Mouse (Mus musculus) frontal cortex, postnatal 36 days (tissue): ENCODE measurements at regions not wholly inside any gene's neighbourhood (a gene's known extent, or its start where the extent isn't known, plus 50 kb on each side); places are given as distances from the start of the nearest gene placed in this dataset.
"Not testable (repeated sequence)": the region's sequence is repeated elsewhere in the genome, so short reads cannot be mapped to it uniquely, and the experiment has no call there.

Experiments used
- DNase-seq, 2 experiments: peaks; one replicate each; pipeline ENCODE4 v3.0.0; 2022; ENCODE audit warnings: low spot score in 2 of 2

DNA sequence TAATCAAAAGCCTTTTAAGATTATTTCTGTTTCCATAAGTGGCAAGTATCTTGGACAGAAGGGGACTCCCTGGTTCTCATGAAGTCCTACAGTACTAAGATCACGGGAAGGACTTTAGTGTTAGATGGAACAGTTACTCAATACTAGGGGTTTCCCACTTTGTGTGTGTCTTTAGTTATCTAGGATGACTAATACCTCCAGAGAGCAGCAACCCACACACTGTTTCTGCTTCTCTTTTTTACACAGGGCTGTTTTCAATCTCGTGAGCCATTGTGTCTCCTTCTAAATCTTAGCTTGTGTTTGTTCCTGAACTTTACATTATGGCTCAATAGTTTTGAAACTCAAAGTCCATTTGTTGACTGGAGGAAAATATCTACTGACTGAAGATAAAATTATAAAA lies 496.5 kb upstream of the Impg1 start:
- no peak for DNase-seq

- peak; percentile 10 to 38 for DNase-seq
These were observed 477.7 kb upstream of the Impg1 start for GRCm38 (mm10) chr9:80942991-80943390.

DNA sequence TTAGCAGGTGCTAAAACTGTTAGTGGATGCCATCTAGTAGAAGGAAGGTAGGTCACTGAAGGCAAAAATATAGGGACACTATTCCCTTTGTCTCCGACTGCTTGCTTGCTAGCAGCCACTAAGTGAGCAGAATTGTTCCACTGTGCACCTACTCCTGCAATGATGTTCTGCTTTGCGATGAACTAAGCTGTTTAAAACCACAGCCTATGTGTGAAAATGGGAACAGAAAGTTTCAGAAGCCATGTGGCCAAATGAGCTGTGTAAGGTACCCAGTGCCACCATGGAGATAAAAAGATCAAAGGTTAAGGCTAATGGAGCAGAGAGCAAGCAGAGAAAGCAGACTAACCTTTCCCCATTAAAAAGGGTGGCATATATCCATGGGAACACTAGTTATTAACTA lies 476.1 kb upstream of the Impg1 start:
- no peak for DNase-seq

GRCm38 (mm10) chr9:80938238-80938637 lies 473.0 kb upstream of the Impg1 start:
- DNase-seq = no peak

DNA sequence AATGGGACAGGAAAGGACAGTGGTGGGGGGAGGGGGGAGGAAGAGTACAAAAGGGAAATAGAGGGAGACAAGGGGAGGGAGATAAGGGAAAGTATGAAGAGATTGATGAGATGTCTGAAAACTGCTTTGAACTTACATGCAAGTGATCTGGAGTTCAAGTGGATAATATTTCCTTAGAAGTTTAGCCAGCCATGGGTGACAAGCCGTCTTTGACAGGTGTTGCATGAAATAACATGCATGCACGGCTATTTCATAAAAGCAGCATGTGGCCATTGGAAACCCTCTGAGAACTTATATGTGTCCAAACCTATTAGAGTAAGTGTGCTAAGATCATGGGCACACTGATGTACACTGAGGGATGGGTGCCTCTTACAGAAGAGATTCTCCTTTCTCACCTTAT lies 465.3 kb upstream of the Impg1 start:
- DNase-seq = no peak

DNA sequence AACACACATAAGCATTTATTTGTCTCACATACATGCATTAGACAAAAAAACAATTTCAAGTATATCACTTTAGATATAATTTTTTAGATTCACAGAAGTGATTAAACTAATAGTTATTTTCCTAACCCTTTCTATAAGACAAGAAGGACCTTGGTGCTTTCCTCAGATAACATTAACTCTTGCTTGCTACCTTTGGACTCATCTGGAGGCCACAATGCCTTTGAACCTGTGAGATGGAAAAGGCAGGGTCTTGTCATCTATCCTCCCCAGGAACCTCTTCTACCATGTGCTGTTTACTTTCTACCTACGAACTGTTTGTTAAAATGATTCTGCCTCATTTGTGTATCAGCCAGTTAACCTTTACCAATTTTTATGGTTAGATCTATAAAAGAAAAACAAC lies 455.0 kb upstream of the Impg1 start:
- DNase-seq = no peak

- no peak for DNase-seq
These were observed 448.6 kb upstream of the Impg1 start for GRCm38 (mm10) chr9:80913867-80914266.

DNA sequence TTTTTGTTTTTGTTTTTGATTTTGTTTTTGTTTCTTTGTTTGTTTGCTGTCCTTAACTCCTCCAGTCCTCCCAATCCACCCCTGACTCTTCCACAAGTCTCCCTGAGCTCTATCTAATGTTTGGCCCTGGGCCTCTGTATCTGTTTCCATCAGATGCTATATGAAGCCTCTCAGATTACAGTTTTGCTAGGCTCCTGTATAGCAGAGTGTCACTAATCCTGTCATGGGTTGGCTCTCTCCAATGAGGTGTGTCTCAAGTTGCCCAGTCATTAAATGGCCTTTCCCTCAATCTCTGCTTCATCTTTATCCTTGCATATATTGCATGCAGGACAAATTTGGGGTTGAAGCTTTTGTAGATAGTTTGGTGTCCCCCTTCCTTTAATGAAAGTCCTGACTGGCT lies 446.9 kb upstream of the Impg1 start:
- DNase-seq = no peak

DNA sequence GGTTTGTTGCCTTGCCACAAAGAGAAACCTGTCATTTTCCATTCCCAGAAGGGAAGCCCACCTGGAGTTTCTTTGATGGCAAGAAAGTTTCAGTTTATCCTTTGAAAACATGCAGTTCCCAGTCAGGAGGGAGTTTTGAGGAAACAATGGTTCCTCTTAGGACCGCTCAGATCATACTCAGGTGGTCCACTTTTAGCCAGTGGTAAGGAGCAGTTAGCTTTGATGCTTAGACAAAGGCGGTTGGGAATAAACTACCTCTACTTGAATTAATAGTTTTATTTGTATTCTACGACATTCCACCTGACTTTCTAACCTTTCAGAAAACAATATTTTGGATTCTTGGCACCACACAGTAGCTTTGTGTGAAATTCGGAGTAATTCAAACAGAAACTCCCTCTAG lies 401.5 kb upstream of the Impg1 start:
- DNase-seq = no peak

- no peak for DNase-seq
These were observed 393.7 kb upstream of the Impg1 start for GRCm38 (mm10) chr9:80858998-80859397.

DNA sequence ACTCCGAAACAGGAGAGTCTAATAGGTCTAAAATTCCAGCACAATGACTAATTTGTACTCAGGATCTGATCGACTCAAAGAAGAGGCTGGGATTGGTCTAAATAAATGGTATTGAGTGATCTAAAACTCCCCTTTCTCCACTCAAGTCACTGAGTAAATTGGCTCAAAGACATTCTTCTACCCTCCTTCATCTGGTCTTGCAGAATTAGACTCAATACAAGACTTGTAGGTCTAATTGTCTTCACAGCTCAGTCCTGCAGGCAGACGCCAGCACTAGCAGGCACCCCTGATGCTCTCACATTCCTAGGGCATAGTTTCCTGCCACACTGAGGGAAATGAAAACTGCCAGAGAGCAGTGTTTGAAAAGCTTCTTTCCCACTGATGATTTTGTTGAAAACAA lies 382.9 kb upstream of the Impg1 start:
- DNase-seq = no peak

- DNase-seq = no peak
These were observed 367.5 kb upstream of the Impg1 start for GRCm38 (mm10) chr9:80832808-80833207.

DNA sequence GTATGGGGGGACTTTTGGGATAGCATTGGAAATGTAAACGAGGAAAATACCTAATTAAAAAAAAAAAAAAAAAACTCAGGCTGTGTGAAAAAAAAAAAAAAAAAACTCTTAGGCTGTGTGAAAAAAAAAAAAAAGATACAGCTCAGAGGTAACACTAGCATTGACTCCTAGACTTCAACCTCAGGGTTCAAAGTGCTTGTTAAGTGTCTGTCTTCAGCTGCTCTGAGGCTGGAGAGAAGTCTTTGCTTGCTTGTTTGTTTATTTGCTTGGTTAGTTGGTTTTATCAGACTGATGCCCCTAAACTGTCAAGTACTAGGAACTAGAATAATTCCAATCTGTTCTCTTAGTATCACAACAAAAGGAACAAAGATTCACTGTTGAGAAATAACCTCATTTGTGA lies 360.1 kb upstream of the Impg1 start:
- DNase-seq = no peak

DNA sequence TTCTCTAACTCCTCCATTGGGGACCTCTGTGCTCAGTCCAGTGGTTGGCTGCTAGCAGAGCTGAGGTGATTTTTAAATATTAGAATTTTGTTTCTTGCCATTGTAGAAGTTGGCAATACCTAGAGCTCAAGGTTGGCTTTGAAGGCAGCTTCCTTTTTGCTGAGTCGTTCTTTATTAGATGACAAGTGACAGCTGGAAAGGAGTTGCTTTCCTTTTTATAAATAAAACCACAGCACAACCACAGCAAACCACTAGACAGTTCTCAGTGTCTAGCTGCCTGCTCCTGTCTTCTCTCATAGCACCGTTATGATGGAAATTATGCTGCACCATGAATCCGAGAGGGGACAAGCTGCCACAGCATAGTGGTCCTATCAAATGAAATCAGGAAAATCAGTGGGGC lies 354.8 kb upstream of the Impg1 start:
- no peak for DNase-seq

GRCm38 (mm10) chr9:80819070-80819469 lies 353.8 kb upstream of the Impg1 start:
- DNase-seq = no peak

DNA sequence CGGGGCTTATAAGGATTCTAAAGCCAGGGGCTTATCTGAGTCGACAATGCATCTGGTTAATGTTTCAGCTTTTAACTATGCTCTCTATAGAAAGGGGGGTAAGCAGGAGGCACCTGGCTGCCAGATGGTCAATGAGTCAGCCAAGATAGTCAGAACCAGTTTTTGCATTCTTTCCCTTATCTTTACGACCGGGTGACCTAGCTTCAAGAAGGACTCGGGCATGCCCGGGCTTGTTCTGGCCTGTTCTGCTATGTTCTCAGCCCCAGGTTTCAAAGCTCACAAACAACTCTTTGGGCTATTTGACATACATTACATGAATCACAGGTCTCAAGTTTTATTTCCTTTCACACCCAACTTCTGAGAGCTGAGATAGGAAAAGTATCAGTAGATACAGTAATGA lies 348.6 kb upstream of the Impg1 start:
- not testable (repeated sequence) for DNase-seq

- no peak for DNase-seq
These were observed 326.2 kb upstream of the Impg1 start for GRCm38 (mm10) chr9:80791523-80791922.

GRCm38 (mm10) chr9:80774541-80774940 lies 309.3 kb upstream of the Impg1 start:
- no peak for DNase-seq

- not testable (repeated sequence) for DNase-seq
These were observed 270.5 kb upstream of the Impg1 start for GRCm38 (mm10) chr9:80735806-80736205.

DNA sequence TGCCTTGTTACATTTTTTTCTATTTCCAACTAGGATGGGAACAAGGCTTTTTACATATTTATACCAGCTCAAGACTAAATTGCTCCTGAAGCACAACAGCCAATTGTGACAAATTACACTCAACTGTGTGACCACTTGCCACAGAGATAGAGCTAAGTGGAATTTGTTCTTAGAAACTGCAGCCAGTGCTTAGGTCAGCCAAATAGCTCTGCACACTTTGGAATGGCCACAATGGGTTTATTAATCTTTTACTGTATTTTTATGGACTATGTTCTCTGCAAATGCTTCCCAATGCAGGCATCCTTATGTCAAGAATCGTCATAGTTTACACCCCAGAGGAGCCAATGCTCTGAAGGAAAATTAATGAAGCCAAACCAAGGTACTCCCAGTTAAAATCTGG lies 267.7 kb upstream of the Impg1 start:
- no peak for DNase-seq

DNA sequence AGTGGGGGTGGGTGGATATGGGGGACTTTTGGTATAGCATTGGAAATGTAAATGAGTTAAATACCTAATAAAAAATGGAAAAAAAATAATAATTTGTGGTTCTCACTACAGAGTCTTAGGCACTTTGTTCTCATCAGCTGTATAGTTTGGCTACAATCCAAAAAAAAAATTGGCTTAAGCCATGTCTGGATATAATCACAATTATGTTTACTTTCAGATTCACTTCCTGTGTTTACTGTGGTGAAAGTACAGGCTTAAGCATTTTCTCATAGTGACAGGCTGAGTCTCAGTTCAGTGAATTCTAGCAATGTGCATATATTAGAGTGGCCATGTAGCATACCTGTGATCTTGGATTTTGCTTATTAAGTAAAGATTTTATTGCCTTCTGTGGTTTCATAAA lies 258.4 kb upstream of the Impg1 start:
- DNase-seq = no peak

DNA sequence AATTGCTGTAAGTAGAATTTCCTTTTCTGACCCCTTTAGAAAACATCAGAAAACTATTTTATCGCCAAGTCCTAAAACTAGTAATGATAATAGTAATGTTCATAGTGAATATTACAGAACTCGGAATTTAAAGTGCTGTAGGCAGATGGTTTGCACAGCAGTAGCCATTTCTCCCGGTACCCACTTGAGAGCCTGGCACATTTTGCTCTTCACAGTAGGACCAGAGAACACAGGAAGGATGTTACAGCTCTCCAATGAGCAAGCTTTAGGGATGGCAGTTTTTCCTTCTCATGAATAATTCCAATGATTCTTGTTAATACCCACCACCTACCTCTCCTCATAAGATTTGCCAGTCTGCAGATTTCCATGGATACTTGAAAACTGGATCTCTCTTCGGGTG lies 253.2 kb upstream of the Impg1 start:
- DNase-seq = no peak

GRCm38 (mm10) chr9:80709781-80710180 lies 244.5 kb upstream of the Impg1 start:
- no peak for DNase-seq

DNA sequence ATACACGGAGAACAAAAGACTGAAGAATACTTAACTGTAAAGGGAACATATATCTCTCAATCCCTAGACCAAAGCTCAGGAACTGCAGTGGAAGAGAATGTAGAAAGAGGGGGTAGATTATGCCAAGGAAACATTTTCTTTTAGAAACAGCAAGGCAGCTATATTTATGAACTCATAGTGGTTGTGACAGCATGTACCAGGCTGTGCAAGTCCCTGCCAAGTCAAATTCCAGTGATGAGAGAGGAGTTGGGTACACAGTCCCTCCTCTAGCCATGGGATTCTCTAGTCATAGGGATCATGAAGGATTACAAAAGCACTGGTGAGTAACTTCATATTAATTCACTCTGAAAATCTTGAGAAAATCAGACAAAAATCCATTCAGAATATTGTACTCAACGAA lies 240.0 kb upstream of the Impg1 start:
- DNase-seq = peak; percentile 1 to 9

- DNase-seq = no peak
These were observed 231.9 kb upstream of the Impg1 start for GRCm38 (mm10) chr9:80697171-80697570.
